Mouse (Mus musculus) forebrain, postnatal 0 days (tissue): ENCODE measurements around the gene Trmt44. TPM values are rescaled to one million over a fixed set of nuclear protein-coding genes. Genes with fewer than 3 reads are reported as not detected.

Experiments
- ATAC-seq: fragments of 200-750 bp; cut with Nextera tagmentation; 2 replicates; pipeline ENCODE4 v1.8.0; 2017; ENCODE audit warnings: mild to moderate bottlenecking, moderate library complexity
- DNase-seq: peaks from one replicate; pipeline ENCODE4 v3.0.0-alpha.2; 2015
- H3K27ac ChIP-seq: fragments of 300-500 bp; sonication (generic); 2 replicates; pipeline ENCODE4 v1.5.1; 2014; ENCODE audit warnings: low read depth, mild to moderate bottlenecking, antibody characterized with exemption, low read length, moderate library complexity, mixed read lengths
- H3K27me3 ChIP-seq: fragments of 300-500 bp; sonication (generic); 2 replicates; pipeline ENCODE4 v1.6.1; 2014; ENCODE audit warnings: mild to moderate bottlenecking, low read length, mixed read lengths; ENCODE audit not compliant: insufficient read depth
- H3K36me3 ChIP-seq: fragments of 300-500 bp; sonication (generic); 2 replicates; pipeline ENCODE4 v1.6.1; 2014; ENCODE audit warnings: mild to moderate bottlenecking, moderate library complexity; ENCODE audit not compliant: insufficient read depth
- H3K4me1 ChIP-seq: fragments of 300-500 bp; sonication (generic); 2 replicates; pipeline ENCODE4 v1.6.1; 2014; ENCODE audit warnings: antibody characterized with exemption; ENCODE audit not compliant: insufficient read depth
- H3K4me2 ChIP-seq: fragments of 300-500 bp; sonication (generic); 2 replicates; pipeline ENCODE4 v1.6.1; 2014; ENCODE audit warnings: low read depth, mild to moderate bottlenecking, moderate library complexity
- H3K4me3 ChIP-seq: fragments of 300-500 bp; sonication (generic); 2 replicates; pipeline ENCODE4 v1.5.1; 2014; ENCODE audit warnings: low read depth, low read length, mixed read lengths
- H3K9ac ChIP-seq: fragments of 300-500 bp; sonication (generic); 2 replicates; pipeline ENCODE4 v1.6.1; 2014; ENCODE audit warnings: mild to moderate bottlenecking
- H3K9me3 ChIP-seq: fragments of 300-500 bp; sonication (generic); 2 replicates; pipeline ENCODE4 v1.6.1; 2016; ENCODE audit warnings: low read length
- CTCF ChIP-seq: sonication (generic); IDR thresholded peaks from 2 replicates; pipeline ENCODE4 v1.5.1; 2016; ENCODE audit warnings: antibody characterized with exemption, control low read depth, low read depth
- WGBS: fragments of 180-500 bp; shearing (Covaris S2); extraction: QIAGEN DNeasy Blood & Tissue Kit; methylation state at CpG from one replicate; pipeline ENCODE4 v1.1.7; 2014; 5-methylcytosine and 5-hydroxymethylcytosine counted together
- polyA plus RNA-seq: library from polyadenylated mRNA; unstranded; fragments of >200 nt; fragmentation: Nextera tagmentation; extraction: Ambion mirVana; gene quantifications from 2 replicates; pipeline ENCODE4 v1.2.1, GENCODE M21; 2015
- total RNA-seq: library from RNA; depleted of rRNA; stranded (reverse); fragments of >200 nt; gene quantifications from 2 replicates; pipeline ENCODE4 v1.2.3, GENCODE M21; 2014

The Trmt44 gene
- total and polyA plus RNA-seq, 2 experiments from 2014 or later: 3.5 to 12.3 TPM

DNA sequence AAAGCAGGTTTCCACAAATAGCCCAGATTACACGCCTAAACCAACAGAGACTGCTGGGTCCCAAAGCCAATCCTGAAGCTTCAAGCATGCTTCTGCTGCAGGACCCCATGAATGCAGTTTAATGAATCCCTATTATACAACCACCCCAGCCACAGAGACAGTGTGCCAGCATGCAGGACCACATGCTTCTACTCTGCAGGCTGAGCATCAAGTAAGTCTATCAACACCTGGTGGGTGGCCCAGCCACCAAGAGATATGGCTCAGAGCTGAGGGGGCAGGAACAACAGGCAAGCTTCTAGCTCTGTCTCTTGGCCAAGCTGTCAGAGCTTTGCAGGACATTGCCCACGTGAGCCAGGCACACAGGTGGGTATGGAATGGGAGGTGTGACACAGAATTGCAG lies 12.3 kb downstream of the Trmt44 start:
- WGBS: 89% methylated on average over 2 of the region's 2 CpGs
- Histone ChIP-seq H3K4me3 (no peak overlapping the region), H3K9ac (no peak overlapping the region), H3K4me2 (no peak overlapping the region), H3K4me1 (no peaks in the 10 kb centered on the region), H3K9me3 (no peaks in the 10 kb centered on the region), H3K27ac (no peak overlapping the region), H3K27me3 (no peaks in the 10 kb centered on the region), H3K36me3 (peaks cover 87% of the 10 kb centered on the region)
- no peak for TF ChIP-seq CTCF
- ATAC-seq (no peak), DNase-seq (no peak)

DNA sequence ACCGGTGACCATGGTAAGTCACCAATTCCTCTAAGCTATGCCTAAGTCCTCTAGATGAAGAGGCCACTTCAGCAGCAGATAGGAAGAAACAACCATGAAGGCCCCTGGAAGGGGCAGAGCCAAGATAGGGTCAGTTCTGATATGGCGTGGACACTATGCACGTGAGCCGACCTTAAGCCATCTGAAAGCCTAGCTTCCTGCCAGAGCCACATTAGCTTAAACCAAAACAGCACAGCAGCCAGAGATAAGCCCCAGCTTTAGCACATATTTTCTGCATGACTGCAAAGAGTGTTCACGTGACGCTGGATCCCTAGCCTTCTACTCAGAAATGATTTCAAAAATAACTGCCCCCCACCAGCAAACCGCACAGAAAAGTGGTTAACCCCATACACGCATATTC lies 15.4 kb downstream of the Trmt44 start:
- ATAC-seq (no peak), DNase-seq (no peak)
- Histone ChIP-seq H3K4me2 (no peak overlapping the region), H3K36me3 (peaks cover 77% of the 10 kb centered on the region), H3K9ac (no peak overlapping the region), H3K27ac (no peak overlapping the region), H3K9me3 (no peaks in the 10 kb centered on the region), H3K4me1 (no peaks in the 10 kb centered on the region), H3K4me3 (no peak overlapping the region), H3K27me3 (no peaks in the 10 kb centered on the region)
- WGBS: 86% methylated on average over 8 of the region's 8 CpGs
- TF ChIP-seq CTCF: no peak

DNA sequence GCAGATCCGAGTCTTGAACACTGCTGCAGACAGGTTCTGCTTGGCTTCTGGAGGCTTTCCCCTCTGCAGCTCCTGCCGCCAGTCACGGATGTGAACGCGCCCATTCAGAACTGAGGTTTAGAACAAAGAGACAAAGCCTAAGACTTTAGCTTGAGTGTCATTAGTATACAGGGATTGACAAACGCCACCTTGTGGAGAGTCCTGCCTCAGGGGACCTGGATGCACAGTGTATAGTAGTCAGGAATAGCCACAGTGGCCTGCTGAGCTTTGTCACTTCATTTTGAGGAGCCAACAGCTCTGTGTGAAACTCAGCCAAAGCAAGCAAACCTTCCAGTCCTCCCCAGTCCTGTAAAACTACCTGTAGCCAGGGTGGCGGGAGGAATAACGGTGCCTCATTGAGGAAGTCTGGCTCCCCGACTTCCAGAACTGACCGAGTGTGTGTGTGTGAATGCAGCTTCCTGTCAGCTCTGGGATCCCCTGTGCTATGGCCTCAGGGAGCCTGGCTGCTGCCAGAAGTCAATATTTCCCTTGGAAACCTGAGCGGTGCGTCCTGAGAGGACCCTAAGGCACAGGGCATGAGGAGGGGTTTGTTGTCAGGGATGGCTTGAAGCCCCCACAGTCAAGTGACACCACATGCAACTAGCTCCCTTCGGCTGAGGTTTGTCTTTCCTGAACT lies 16.8 kb downstream of the Trmt44 start:
- H3K27ac ChIP-seq: no peak overlapping the region
- H3K27me3 ChIP-seq: no peaks in the 10 kb centered on the region
- peak; percentile 20 for DNase-seq
- ATAC-seq: peak; percentile 59
- no peak overlapping the region for H3K4me2 ChIP-seq
- H3K4me3 ChIP-seq: no peak overlapping the region
- H3K9me3 ChIP-seq: no peaks in the 10 kb centered on the region
- peak; percentile 58 for TF ChIP-seq CTCF
- H3K9ac ChIP-seq: no peak overlapping the region
- H3K36me3 ChIP-seq: peaks cover 64% of the 10 kb centered on the region
- no peaks in the 10 kb centered on the region for H3K4me1 ChIP-seq
- WGBS: 59% methylated on average over 13 of the region's 13 CpGs

DNA sequence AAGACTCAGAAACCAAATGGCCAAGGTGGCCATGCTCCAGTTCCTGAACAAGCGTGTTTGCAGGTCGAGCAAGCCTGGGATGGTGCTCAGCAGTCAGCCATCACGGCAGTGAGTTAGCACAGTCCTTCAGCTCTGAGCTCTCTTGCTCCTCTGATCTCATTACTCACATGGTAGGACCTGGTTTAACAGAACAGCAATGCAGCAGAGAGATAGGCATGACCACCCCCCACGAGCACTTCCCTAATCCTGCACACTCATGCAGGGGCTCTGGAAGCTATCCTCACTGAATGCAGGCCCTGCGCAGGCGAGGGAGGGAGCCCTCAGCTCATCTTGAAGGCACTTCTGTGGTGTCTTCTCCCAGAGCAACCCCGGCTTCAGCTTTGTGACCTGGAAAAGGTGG lies 18.5 kb downstream of the Trmt44 start:
- no peak for DNase-seq
- no peak for ATAC-seq
- Histone ChIP-seq H3K4me2 (no peak overlapping the region), H3K36me3 (peaks cover 47% of the 10 kb centered on the region), H3K4me1 (no peaks in the 10 kb centered on the region), H3K4me3 (no peak overlapping the region), H3K27ac (no peak overlapping the region), H3K9ac (no peak overlapping the region), H3K9me3 (no peaks in the 10 kb centered on the region), H3K27me3 (no peaks in the 10 kb centered on the region)
- 94% methylated on average over 7 of the region's 7 CpGs for WGBS
- no peak for TF ChIP-seq CTCF

DNA sequence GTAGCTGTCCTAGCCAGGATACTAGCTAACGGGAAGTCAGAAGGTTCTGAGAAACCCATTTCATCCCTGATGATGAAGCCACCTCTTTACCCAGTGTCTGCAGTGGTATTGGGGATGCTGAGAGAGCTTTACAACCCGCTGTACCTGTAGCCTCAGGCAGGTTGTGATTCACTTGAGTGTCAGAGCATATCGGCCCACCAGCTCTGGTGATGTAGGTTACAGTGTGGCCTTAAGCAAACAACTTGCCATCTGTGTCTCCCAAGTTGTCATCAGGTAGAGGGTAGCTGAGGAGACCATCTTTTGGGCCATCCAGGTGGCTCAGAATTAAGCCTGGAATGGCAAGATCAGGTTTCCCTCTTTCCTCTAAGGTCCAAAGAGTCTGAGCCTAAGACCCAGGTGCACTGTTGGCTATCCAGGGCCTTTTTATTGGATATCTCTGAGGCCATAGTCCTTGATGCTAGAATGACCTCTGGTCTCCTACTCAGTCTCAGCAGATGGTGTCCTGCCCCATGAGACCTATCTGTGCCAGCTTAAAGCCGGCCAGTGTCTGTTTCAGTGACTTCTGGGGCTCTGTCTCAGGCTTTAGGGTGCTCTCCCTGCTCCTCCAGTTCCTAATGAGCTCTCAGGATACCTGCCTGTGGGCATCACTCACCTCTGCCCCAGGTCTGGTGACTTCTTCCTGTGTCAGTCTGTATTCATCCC lies 21.9 kb downstream of the Trmt44 start:
- no peak for ATAC-seq
- Histone ChIP-seq H3K36me3 (peaks cover 23% of the 10 kb centered on the region), H3K9me3 (no peaks in the 10 kb centered on the region), H3K4me1 (no peaks in the 10 kb centered on the region), H3K9ac (no peak overlapping the region), H3K4me3 (no peak overlapping the region), H3K27me3 (no peaks in the 10 kb centered on the region), H3K27ac (no peak overlapping the region), H3K4me2 (no peak overlapping the region)
- TF ChIP-seq CTCF: no peak
- 82% methylated on average over 4 of the region's 4 CpGs for WGBS
- no peak for DNase-seq

DNA sequence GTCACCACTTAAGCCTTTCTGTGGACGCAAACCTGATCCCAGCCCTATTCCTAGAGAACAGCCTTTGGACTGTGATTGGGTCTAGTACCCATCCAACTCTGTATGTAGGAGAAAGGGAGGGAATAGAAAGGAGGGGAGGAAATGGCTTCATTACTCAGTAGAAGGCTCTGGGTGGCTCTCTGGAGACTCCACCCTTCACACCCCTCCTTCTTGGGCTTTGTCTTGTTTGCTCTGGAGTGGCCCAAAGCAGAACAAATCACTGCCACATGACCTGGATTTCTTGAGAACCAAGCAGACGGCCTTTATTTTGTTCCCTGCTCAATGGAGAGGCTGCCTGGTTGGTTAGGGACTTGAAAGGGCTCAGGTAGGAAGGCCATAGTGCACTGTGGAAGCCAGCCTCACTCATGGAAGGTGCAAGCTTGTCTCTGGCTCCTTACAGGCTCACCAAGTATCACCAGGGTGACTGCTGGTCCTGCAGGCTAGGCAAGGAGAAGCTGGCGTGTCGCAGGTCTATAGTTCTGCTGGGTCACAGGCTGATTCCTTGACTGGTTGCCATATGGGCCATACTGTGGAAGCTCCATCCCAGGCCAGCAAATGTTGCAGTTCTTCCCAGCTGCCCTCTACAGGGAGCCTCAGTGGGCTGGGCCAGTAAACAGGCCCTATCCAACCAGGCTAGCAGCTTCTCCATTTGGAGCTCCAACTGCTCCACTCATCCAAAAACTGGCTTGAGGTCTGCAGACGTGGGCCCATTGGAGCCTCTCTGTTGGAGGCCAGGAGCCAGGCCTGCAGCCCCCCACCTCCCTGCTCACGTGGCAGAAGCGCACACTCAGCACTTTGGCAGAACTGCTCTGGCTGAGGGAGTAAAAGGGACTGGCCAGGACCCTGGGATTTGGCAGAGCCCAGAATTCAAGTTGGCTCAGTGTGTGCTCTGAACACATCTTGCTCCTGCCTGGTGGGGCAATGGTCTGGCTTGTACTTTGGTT lies 22.7 kb downstream of the Trmt44 start:
- H3K4me3 ChIP-seq: no peak overlapping the region
- H3K4me2 ChIP-seq: no peak overlapping the region
- H3K4me1 ChIP-seq: no peaks in the 10 kb centered on the region
- peaks cover 15% of the 10 kb centered on the region for H3K36me3 ChIP-seq
- no peak overlapping the region for H3K9ac ChIP-seq
- no peaks in the 10 kb centered on the region for H3K9me3 ChIP-seq
- H3K27ac ChIP-seq: no peak overlapping the region
- TF ChIP-seq CTCF: no peak
- DNase-seq (peak; percentile 36), ATAC-seq (peak; percentile 78)
- WGBS: 51% methylated on average over 7 of the region's 7 CpGs
- H3K27me3 ChIP-seq: no peaks in the 10 kb centered on the region
